Mouse (Mus musculus) layer of hippocampus, adult 9-10 months (tissue): ENCODE data around the gene Sppl2b.

ENCODE experiments used
- DNase-seq: peaks from one replicate; pipeline ENCODE4 v3.0.0; 2022; ENCODE audit warnings: low spot score

The Sppl2b gene

DNA sequence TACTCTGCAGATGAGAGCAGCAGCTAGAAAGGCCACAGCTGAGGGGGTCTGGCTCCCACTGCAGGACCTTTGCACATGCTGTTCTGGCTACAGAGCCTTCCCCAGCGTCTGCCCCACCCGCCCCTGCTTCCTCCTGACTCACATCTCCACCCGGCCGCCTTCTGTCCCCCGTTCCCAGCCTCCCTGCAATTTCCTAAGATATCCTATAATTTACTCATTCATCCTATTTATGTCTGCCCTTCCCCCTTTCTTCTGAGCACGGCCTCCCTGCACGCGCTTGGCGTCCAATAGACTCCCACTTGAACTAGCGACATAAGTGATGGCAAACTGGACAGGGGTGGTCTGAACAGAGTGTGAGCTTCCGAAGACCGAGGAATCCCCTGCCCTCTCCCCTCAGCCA, 9.3 kb upstream of the Sppl2b start:
- DNase-seq: no peak

GRCm38 (mm10) chr10:80848571-80848970, 6.5 kb upstream of the Sppl2b start:
- DNase-seq: no peak

- DNase-seq: no peak
Measured at GRCm38 (mm10) chr10:80855749-80856073, 636 bp downstream of the Sppl2b start.

DNA sequence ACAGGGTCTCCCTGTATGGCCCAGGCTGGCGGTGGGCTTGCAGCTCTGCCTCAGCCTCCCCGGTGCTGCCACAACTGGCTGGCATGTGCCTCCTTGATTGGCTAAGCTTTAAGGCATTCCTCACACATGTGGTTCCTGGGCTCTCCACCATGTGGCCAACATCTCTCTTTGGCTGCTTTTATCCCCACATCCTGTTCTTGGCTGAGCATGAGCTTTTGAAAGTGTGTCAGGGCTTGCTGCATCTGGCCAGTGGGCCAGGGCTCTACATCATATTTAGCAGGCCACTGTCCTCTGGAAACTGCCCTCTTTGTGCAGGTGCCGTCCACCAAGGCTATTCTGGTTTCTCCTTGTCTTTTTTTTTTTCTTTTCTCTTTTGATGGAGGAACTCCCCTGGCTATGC, 1.2 kb downstream of the Sppl2b start:
- no peak for DNase-seq

GRCm38 (mm10) chr10:80856908-80857307, 1.8 kb downstream of the Sppl2b start:
- no peak for DNase-seq

- DNase-seq: no peak
Measured at GRCm38 (mm10) chr10:80857386-80857785, 2.3 kb downstream of the Sppl2b start.

DNA sequence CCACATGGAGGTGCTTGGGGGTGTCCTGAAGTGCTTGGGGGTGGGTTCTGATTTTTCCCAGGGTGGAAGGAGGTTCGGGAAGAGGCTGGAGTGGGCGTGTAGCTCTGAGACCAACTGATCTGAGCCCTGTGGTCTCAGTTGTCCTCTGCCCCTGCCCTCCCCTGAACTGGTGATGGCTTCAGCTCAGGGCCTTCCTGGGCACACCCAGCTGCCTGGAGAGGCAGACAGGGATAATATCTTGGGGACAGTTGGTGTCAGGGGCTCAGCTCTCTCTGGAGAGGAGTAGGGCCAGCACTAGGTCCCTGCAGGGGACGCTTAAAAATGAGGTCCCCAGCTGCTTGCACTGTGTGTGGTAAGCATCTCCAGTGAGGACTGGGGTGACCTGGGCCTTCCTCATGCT, 2.8 kb downstream of the Sppl2b start:
- no peak for DNase-seq

DNA sequence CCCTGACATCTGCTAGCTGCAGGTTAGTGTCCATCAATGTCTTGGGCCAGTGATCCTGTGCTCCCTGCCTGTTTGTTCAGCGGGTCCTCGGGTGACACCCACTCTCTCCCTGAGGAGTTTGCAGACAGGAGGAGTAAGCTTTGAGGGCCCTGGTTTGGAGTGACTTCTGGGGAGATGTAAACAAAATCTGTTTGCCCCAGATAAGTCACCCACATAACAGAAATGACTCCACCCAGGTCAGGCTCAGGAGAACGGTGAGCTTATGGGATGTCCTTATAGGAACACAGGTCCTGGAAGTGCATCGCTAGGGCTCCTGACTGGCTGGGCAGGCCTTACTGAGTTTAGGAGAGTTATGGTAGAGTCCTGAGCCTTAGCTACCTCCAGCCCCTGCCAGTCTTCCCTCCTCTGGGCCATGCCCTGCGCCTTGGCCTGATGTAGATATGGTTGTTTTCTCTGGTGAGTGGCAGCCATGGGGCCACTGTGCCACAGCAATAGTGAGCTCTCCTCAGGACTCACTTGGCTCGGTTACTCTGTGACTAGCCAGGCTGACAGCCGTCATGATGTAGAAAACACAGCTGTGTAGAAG, 3.4 kb downstream of the Sppl2b start:
- DNase-seq: no peak

- no peak for DNase-seq
Measured at GRCm38 (mm10) chr10:80862305-80862704, 7.2 kb downstream of the Sppl2b start.

DNA sequence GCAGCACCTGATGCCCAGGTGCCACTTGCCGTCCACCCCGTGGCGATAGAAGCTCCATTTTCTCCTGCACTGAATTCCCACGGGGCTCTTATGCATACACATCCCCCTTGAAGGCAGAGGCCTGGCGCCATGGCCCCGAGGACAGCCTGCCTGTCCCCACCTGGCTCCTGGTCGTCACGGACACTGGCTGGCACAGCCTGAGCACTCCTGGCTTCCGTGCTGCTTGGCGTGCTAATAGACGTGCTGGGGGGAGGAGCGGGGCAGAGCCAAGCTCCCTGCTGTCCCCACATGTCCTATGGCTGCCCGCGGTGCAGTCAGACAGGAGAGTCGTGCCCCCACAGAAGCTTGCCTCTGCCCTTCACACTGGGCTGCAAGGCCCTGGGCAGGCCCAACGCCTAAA, 9.4 kb downstream of the Sppl2b start:
- no peak for DNase-seq

GRCm38 (mm10) chr10:80870993-80871392, 15.9 kb downstream of the Sppl2b start:
- DNase-seq: no peak

DNA sequence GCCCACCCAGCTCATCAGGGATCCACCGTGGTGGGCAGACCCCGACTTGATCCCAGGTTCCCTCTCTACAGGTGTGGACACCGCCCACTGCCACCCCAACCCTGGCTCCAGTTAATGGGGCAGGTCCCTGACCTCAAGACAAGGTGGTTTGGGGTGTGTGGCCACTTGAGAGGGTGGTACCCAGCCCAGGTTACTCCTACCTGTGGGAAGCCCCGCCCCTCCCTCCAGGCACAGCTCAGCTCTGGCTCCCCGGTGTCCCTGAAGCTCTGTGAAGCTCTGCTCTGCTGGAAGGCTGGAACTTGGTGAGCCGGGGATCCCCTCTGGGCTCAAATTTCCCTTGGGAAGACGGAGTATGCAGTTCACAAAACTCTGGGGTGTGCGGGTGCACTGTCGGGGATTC, 16.5 kb downstream of the Sppl2b start, which contains the start of gene Tmprss9:
TSS of gene Tmprss9 (plus strand) at position 268 of the 400 bp plus-strand sequence.
- DNase-seq: no peak

DNA sequence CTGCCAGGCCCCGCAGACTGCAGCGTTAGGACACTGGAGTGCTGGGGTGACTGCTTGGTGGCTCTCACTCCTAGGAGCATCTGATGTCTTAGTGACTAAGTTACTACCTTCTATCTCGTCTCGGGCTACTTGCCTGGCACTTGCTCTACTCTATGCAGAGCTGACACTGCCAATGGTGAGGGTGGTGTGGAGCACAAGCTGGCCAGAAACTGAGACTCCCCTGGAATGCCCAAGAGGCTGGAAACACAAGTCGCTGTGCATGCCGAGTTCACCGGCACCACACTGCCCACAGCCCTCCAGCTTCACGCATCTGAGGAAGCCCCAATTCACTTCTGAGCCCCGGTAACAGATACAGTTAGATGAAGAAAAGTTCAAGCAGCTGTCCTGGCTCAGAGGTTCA, 19.0 kb downstream of the Sppl2b start:
- no peak for DNase-seq

DNA sequence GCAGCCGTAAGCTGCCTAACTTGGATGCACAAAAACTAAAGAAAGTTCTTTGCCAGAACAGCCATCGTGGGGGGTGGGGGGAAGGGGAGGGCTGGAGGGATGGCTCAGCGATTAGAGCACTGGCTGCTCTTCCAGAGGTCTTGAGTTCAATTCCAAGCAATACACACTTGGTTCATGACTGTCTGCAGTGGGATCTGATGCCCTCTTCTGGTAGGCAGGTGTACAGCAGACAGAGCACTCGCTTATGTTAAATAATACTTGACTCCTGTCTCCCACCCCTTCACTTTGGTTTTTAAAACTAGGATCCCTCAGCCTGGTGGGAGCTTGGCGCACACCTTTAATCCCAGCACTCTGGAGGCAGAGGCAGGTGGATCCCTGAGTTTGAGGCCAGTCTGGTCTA, 21.0 kb downstream of the Sppl2b start:
- DNase-seq: no peak

GRCm38 (mm10) chr10:80876594-80876993, 21.5 kb downstream of the Sppl2b start:
- no peak for DNase-seq

DNA sequence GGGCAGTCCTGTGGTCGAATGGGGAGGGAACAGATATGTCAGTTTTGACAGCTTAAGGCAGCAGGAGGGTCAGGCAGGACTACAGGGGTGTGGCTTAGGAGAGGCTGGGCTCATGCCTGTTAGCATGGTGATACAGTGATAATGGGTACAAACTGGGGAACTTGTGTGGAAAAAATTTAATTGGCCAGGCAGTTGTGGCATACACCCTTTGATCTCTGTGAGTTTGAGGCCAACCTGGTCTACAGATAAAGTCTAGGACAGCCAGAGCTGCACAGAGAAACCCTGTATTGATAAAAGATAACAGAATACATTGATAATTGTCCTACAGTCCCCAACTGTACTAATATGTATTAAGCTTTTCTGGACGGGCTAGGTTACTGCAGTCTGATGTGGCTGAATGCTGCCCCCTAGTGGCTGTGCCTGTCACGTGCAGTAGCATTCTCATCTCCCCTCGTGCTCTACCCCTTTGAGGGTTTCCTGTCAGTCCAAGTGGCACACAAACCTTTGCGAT, 25.1 kb downstream of the Sppl2b start:
- no peak for DNase-seq

GRCm38 (mm10) chr10:80880901-80881300, 25.8 kb downstream of the Sppl2b start:
- DNase-seq: no peak

GRCm38 (mm10) chr10:80881301-80881700, 26.2 kb downstream of the Sppl2b start:
- DNase-seq: no peak

GRCm38 (mm10) chr10:80887181-80887580, 32.1 kb downstream of the Sppl2b start:
- DNase-seq: no peak

- DNase-seq: no peak
Measured at GRCm38 (mm10) chr10:80895100-80895499, 40.0 kb downstream of the Sppl2b start.

DNA sequence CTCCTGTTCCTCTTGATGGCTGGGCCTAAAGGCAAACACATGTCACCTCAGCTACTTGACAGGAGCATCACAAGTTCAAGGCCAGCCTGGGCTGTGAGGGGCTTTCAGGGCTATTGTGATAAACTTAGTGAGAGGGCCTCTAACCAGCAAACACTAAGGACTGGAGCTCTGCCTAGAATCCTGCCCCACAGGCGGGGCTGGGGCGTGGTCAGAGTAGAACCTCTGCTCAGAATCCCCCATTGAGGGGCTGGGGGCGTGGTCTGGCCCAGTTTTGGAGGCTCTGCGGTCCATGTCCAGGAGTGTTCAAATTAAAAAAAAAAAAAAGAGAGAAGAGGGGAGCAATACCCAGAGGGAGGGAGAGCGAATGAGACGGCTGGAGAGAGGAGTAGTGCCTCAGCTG, 40.6 kb downstream of the Sppl2b start:
- no peak for DNase-seq

DNA sequence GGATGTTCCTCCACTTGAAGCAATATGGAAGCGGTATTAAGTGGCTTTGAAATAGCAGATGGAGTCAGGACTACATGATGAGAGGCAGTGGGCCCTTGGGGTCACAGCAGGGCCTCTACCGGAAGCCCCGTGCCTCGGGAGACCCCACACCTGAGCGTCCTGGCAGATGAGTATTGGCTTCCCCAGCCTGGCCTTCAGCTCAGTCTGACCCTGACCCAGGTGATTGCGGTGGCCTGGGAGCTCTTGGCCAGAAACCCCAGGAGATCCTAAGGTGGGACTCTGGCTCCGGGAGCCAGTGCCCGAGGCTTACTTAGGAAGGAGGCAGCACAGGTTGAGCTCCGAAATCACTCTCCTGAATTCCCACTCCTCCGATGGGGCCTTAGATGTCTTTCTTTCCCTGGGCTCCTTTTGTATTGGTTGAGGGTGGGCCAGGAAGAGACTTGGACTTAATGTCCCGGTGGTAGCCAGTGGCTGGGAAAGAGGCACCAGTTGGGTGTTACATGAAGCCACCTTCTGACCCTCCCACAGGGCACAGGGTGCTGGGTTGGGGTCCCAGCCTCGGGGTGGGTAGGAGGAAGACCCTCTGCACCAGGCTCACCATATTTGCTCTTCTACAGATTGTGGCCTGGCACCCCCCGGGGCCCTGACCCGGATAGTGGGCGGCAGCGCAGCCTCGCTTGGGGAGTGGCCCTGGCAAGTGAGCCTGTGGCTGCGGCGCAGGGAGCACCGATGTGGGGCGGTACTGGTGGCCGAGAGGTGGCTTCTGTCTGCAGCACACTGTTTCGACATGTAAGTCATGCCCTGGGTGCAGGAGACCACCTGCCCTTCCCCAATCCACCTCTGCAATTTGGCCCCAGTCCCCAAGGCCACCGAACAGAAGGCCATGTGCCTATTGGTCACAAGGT, 41.8 kb downstream of the Sppl2b start:
- DNase-seq: no peak

DNA sequence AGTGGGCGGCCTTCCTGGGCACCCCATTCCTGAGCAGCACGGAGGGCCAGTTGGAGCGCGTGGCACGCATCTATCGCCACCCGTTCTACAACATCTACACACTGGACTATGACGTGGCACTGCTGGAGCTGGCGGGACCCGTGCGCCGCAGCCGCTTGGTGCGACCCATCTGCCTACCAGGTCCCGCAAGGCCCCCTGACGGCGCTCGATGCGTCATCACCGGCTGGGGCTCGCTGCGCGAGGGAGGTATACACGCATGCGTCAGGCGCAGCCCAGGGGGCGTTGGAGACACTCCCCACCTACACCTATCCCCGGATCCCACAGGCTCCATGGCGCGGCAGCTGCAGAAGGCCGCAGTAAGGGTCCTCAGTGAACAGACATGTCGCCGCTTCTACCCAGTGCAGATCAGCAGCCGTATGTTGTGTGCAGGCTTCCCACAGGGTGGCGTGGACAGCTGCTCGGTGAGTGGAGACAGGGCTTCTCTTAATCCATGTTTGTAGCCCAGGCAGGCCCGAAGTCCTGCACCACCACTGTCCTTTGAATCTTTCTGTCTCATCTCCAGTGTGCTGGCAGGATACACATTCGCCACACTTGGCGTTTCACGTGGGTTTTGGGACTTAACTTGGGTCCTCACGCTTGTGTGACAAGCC, 42.9 kb downstream of the Sppl2b start:
- DNase-seq: no peak
